Mouse (Mus musculus): ENCODE results near the gene Tor1aip2.

Gene Tor1aip2

DNA sequence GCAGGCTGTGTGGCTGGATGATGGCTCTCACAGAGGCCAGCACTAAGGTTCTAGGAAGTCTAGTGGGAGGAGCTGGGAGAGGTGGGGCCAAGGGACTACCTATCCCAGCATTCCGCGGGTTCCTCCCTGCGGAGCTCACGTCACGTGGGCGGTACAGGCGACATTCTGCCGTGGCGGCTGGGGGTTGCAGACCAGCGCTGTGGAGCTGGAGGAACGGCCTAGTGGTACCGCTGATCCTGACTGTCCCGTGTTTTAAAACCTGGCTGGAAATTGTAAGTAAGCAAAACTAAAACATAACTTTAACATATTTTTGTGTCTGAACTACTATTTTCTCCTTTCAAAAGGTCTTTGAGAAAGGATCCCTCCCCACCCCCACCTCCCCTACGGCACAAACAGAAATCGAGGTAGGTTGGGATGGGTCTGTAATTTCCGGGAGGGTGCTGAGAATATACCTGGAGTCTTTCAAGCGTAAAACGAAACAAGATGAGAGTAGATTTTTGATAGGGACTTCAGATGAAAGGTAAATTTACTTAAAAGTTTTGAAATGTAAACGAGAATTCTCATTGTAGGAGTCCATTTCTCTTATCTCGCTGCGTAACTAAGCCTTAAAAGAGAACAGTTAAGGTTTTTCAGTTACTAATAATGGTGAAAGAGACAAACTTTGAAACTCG, 5.7 kb downstream of the Tor1aip2 start:
- no peak for DNase-seq (ENCODE audit: extremely low read depth, low read depth, low spot score)

- DNase-seq (ENCODE audit: extremely low read depth, low read depth, low spot score): no peak
Measured at GRCm38 (mm10) chr1:156041451-156042241, 6.4 kb downstream of the Tor1aip2 start.

GRCm38 (mm10) chr1:156042481-156042880, 7.3 kb downstream of the Tor1aip2 start:
- DNase-seq (ENCODE audit: extremely low read depth, low read depth, low spot score): no peak

DNA sequence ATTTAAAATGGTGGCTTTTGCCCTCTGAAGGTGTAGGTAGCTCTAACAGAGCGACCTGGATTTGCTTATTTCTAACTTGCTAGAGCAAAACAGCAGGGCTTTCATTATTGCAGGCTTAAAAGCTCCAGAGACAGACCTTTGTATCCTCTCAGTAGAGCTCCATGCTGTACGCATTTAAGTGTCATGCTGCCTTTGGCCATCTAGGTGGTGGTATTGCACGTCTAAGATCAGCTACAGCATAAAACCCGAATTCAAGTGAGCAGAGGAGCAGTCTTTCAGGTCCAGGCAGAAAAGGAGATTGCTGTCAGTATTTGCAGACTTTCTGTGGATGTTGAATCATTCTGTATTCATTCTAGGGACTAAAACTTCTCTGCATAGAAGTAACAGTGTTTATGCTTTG, 7.8 kb downstream of the Tor1aip2 start:
- DNase-seq (ENCODE audit: extremely low read depth, low read depth, low spot score): no peak

- no peak for DNase-seq (ENCODE audit: extremely low read depth, low read depth, low spot score)
Measured at GRCm38 (mm10) chr1:156044211-156044611, 9.0 kb downstream of the Tor1aip2 start.

- no peak for DNase-seq (ENCODE audit: extremely low read depth, low read depth, low spot score)
Measured at GRCm38 (mm10) chr1:156046688-156047087, 11.5 kb downstream of the Tor1aip2 start.

- DNase-seq (ENCODE audit: extremely low read depth, low read depth, low spot score): no peak
Measured at GRCm38 (mm10) chr1:156058207-156058606, 23.0 kb downstream of the Tor1aip2 start.

DNA sequence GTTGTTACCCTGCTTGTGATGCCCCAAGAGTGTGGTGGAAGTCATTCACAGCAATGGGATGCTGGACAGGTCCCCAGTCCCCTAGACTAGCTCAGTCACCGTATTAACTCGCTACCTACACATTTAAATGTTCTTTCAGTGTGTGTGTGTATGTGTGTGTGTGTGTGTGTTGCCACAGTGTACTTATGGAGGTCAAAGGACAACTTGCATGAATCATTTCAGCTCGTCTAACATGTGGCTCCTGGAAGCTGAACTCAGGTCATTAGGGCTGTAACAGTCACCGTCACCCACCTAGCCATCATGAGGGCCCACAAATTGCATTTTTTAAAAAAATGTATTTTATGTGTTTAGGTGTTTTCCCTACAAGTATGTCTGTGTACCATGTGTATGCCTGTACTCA, 27.0 kb downstream of the Tor1aip2 start:
- no peak for DNase-seq (ENCODE audit: extremely low read depth, low read depth, low spot score)

- DNase-seq (ENCODE audit: extremely low read depth, low read depth, low spot score): no peak
Measured at GRCm38 (mm10) chr1:156066133-156066532, 30.9 kb downstream of the Tor1aip2 start.

DNA sequence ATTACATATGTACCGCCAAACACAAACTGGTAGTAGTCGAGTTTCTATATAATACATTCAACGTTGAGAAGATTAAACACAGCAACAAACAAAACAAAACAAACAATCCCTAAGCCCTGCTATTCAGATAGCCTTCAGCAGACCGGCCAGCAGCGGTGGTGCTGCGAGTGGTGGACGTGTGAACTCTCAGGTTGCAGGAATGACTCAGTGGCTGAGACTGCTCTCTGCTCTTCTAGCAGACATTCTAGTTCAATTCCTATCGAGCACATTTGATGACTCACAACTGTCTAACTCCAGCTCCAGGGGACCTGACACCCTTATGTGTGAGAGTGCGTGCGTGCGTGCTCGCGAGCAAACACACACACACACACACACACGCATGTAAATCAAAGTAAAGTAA, 34.9 kb downstream of the Tor1aip2 start:
- no peak for DNase-seq (ENCODE audit: extremely low read depth, low read depth, low spot score)

GRCm38 (mm10) chr1:156073169-156073821, 38.1 kb downstream of the Tor1aip2 start:
- DNase-seq (ENCODE audit: extremely low read depth, low read depth, low spot score): no peak

DNA sequence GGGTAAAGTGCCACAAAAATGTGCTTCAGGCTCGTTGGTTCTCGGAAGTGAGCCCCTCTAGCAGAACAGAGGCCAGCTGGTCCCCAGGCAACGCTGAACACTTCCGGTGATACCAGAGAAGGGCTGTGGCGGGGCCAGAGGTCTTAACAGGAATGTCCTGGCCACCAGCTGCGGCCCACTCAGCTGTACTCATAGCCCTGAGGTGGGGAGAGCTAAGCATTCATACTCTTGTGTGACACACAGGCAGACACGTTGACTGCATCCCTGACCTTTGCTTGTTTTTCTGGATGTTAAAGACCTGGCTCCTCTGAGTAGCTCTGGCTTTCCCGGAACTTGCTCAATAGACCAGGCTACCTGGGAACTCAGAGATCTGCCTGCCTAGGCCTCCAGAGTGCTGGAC, 39.4 kb downstream of the Tor1aip2 start:
- no peak for DNase-seq (ENCODE audit: extremely low read depth, low read depth, low spot score)

GRCm38 (mm10) chr1:156076474-156076873, 41.3 kb downstream of the Tor1aip2 start:
- DNase-seq (ENCODE audit: extremely low read depth, low read depth, low spot score): no peak

- no peak for DNase-seq (ENCODE audit: extremely low read depth, low read depth, low spot score)
Measured at GRCm38 (mm10) chr1:156077655-156078054, 42.5 kb downstream of the Tor1aip2 start.

DNA sequence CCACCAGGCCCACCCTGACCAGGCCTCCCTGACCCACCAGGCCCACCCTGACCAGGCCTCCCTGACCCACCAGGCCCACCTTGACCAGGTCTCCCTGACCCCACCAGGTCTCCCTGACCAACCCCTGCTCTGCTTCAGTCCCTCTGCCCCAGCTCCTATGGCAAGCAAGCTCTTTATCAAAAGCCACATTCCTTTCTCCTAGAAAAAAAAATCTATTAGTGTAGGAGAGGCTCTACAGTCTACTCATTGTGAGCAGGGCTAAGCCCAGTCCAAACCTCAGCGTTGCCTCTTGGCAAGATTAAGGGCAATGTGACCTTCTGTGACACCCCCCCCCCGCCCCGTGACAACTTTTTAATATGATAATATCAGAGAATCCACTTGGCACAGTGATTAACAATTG, 49.4 kb downstream of the Tor1aip2 start:
- DNase-seq (ENCODE audit: extremely low read depth, low read depth, low spot score): no peak

GRCm38 (mm10) chr1:156085770-156086169, 50.6 kb downstream of the Tor1aip2 start:
- no peak for DNase-seq (ENCODE audit: extremely low read depth, low read depth, low spot score)

- DNase-seq (ENCODE audit: extremely low read depth, low read depth, low spot score): no peak
Measured at GRCm38 (mm10) chr1:156087586-156087985, 52.4 kb downstream of the Tor1aip2 start.

DNA sequence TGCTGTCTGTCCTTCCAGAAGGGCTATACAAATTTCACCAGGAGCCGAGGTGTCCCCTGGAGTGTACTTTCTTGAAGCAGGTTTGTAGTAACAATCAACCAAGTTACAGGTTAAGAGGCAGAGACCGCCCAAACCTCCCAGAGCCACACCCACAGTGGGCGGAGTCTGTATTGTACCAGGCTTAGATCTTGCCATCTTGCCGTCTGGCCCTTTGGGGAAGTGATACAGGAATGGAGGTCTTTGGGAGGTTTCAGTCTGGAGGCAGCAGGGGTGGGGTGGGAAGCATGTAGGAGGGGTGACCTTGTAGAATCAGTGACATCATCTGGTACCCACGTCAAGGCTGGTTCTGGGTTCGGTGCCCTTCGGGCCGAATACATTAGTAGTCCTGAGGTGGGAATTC, 54.4 kb downstream of the Tor1aip2 start:
- no peak for DNase-seq (ENCODE audit: extremely low read depth, low read depth, low spot score)

DNA sequence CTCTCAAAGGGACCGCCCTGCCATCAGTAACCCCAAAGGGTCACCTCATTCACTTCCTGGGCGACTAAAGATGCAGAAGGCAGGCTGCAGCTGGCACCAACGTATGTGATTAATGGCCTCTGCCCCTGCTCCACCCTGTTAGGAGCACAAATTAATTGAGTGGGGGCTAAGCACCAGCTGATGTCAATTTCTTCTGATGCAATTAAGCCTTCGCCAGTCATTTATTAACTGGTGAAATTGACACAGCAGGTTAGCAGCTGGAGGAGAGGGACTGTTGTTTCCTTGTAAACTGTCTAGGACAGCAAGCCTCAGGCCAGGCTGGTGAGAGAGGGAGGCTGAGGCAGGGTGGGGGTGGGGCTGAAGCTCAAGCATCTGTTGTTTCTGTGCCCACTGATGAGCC, 54.8 kb downstream of the Tor1aip2 start:
- DNase-seq (ENCODE audit: extremely low read depth, low read depth, low spot score): no peak

DNA sequence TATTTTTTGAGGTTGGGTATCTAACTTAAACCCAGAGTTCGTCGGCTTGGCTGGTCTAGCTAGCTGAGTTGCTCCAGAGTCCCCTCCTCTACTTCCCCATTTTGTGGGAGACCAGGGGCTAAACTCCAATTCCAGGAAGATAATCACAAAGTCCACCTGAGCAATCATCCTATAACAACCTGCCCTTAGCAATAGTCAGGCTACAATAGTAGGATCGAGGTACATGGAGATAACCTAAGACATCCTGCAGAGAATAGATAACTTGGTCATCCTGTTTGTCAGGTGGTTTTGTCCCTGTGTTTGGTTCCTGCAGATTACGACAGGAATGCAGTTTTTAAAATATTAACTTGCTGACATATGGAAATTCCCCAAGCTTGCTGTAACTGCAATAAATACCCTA, 56.6 kb downstream of the Tor1aip2 start:
- no peak for DNase-seq (ENCODE audit: extremely low read depth, low read depth, low spot score)

DNA sequence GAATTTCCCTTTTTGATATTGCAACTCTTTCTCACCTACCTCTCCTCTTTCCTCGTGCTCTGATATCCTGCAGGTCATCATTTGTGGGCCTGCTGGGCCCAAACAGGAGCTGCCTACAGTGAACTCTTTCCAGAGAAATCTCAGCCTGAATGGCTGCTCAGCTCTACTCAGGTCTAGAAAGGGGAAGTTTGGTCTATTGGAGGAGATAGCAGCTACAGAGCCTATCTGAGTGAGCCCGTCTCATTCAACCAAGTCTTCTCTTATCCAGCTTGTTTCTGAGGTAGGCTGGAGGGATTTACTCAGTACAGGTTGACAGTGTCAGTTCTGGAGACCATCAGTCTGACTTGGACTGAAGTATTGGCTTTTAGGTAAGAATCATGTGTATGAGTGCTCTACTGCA, 68.6 kb downstream of the Tor1aip2 start:
- DNase-seq (ENCODE audit: extremely low read depth, low read depth, low spot score): no peak

DNA sequence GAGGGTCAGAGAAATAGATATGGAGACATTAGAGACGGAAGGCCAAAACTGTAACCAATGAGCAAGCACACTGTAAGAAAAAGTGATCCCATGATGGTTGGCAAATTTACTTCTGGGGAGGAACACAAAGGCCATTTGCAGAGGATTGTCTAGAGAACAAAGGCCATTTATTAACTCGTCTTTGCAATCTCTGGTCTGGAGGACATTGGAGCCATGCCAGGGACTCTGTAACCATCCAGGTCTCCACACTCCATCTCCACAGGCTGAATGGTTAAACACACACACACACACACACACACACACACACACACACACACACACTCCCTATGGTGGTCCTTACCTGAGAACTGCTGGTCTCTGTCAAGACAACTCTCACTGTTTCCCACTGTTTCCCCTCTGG, 70.2 kb downstream of the Tor1aip2 start:
- DNase-seq (ENCODE audit: extremely low read depth, low read depth, low spot score): no peak
